Mouse (Mus musculus) hindbrain, postnatal 0 days (tissue): ENCODE data around the gene Cux2. TPM values are rescaled to one million over a fixed set of nuclear protein-coding genes. Genes with fewer than 3 reads are reported as not detected.

ENCODE experiments used
- ATAC-seq: fragments of 200-750 bp; cut with Nextera tagmentation; 2 replicates; pipeline ENCODE4 v1.8.0; 2017; ENCODE audit warnings: mild to moderate bottlenecking, moderate TSS enrichment, moderate library complexity
- DNase-seq: peaks from one replicate; pipeline ENCODE4 v3.0.0-alpha.2; 2015; ENCODE audit warnings: low spot score
- H3K27ac ChIP-seq: fragments of 300-500 bp; sonication (generic); 2 replicates; pipeline ENCODE4 v1.5.1; 2014; ENCODE audit warnings: mild to moderate bottlenecking
- H3K27me3 ChIP-seq: fragments of 300-500 bp; sonication (generic); 2 replicates; pipeline ENCODE4 v1.6.1; 2014; ENCODE audit warnings: low read length, mixed read lengths; ENCODE audit not compliant: insufficient read depth
- H3K36me3 ChIP-seq: fragments of 300-500 bp; sonication (generic); 2 replicates; pipeline ENCODE4 v1.6.1; 2014; ENCODE audit warnings: low read length, mixed read lengths; ENCODE audit not compliant: insufficient read depth
- H3K4me1 ChIP-seq: fragments of 300-500 bp; sonication (generic); 2 replicates; pipeline ENCODE4 v1.6.1; 2014; ENCODE audit warnings: antibody characterized with exemption, low read length, mixed read lengths; ENCODE audit not compliant: insufficient read depth
- H3K4me2 ChIP-seq: fragments of 300-500 bp; sonication (generic); 2 replicates; pipeline ENCODE4 v1.6.1; 2014; ENCODE audit warnings: low read depth, mild to moderate bottlenecking, low read length, moderate library complexity, mixed read lengths
- H3K4me3 ChIP-seq: fragments of 300-500 bp; sonication (generic); 2 replicates; pipeline ENCODE4 v1.5.1; 2014; ENCODE audit warnings: low read length
- H3K9ac ChIP-seq: fragments of 300-500 bp; sonication (generic); replicated peaks from 2 replicates; pipeline ENCODE4 v1.6.1; 2014; ENCODE audit warnings: mild to moderate bottlenecking, low read length, moderate library complexity, mixed read lengths
- H3K9me3 ChIP-seq: fragments of 300-500 bp; sonication (generic); 2 replicates; pipeline ENCODE4 v1.6.1; 2016; ENCODE audit warnings: low read length, mixed read lengths
- CTCF ChIP-seq: IDR thresholded peaks from 2 replicates; pipeline ENCODE4 v1.5.1; 2016; ENCODE audit warnings: antibody characterized with exemption, control low read depth, low read depth
- WGBS: fragments of 180-500 bp; shearing (Covaris S2); extraction: QIAGEN DNeasy Blood & Tissue Kit; methylation state at CpG from one replicate; pipeline ENCODE4 v1.1.7; 2014; 5-methylcytosine and 5-hydroxymethylcytosine counted together
- polyA plus RNA-seq: library from polyadenylated mRNA; unstranded; fragments of >200 nt; fragmentation: Nextera tagmentation; extraction: Ambion mirVana; gene quantifications from 2 replicates; pipeline ENCODE4 v1.2.1, GENCODE M21; 2015
- total RNA-seq: library from RNA; depleted of rRNA; stranded (reverse); fragments of >200 nt; gene quantifications from 2 replicates; pipeline ENCODE4 v1.2.3, GENCODE M21; 2014

The Cux2 gene
- total and polyA plus RNA-seq, 2 experiments from 2014 or later: 15.2 to 35.4 TPM

DNA sequence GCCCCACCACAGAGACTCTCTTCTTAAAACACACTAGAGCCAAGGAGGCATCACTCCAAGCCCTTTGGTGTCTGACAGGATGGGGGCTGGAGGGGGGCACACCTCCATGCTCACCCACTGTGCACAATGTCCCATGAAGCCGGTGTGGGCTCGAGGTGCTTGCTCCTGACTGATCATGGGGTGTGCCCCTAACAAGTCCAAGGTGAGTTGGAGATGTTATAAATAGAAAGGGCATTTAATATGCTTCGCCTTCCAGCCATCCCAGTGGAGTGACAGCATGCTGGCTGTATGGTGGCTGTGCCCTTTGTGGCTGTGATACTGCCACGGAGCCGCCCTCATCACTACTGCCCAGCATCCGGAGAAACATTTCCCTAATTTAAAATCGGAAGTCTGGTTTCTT is 87.5 kb downstream of the Cux2 start:
- no peak overlapping the region for H3K4me2 ChIP-seq
- ATAC-seq: no peak
- H3K9ac ChIP-seq: no peak overlapping the region
- H3K4me1 ChIP-seq: peaks cover 7% of the 10 kb centered on the region
- WGBS: 79% methylated on average over 7 of the region's 7 CpGs
- H3K36me3 ChIP-seq: no peaks in the 10 kb centered on the region
- no peak for DNase-seq
- no peaks in the 10 kb centered on the region for H3K9me3 ChIP-seq
- no peaks in the 10 kb centered on the region for H3K27me3 ChIP-seq
- TF ChIP-seq CTCF: no peak
- no peak overlapping the region for H3K27ac ChIP-seq
- H3K4me3 ChIP-seq: no peak overlapping the region

- H3K27ac ChIP-seq: no peak overlapping the region
- H3K27me3 ChIP-seq: no peaks in the 10 kb centered on the region
- DNase-seq (no peak), ATAC-seq (peak; percentile 11; the same call in 1 of the 2 replicates)
- 65% methylated on average over 8 of the region's 8 CpGs for WGBS
- H3K36me3 ChIP-seq: no peaks in the 10 kb centered on the region
- H3K4me2 ChIP-seq: no peak overlapping the region
- no peak for TF ChIP-seq CTCF
- H3K4me1 ChIP-seq: no peaks in the 10 kb centered on the region; the same call in 1 of the 2 replicates
- no peak overlapping the region for H3K9ac ChIP-seq
- H3K4me3 ChIP-seq: no peak overlapping the region
- no peaks in the 10 kb centered on the region for H3K9me3 ChIP-seq
Measured at GRCm38 (mm10) chr5:121961256-121961655, 88.6 kb downstream of the Cux2 start.

GRCm38 (mm10) chr5:121959688-121960087 is 90.2 kb downstream of the Cux2 start:
- Histone ChIP-seq H3K9ac (no peak overlapping the region), H3K9me3 (no peaks in the 10 kb centered on the region)
- 26% methylated on average over 10 of the region's 10 CpGs for WGBS

DNA sequence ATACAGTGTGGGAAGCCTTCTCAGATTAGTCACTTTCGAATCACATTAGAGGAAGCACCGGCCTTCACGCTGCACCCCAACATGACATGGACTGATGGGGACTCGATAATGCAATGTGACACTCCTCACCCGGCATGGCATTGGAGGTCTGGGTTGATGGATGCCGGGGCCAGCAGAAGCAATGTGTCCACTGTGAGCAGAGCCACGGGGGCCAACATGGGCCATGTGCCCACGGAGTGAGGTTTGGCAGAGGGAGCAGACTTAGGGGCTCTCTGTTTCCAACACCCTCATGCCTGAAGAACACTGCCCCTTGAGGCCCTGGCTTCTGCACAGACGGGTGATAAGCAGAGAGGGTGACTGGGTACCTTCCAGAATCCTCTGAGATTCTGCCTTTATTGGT is 91.4 kb downstream of the Cux2 start:
- H3K9me3 ChIP-seq: no peaks in the 10 kb centered on the region
- no peaks in the 10 kb centered on the region; the same call in 1 of the 2 replicates for H3K4me1 ChIP-seq
- WGBS: 51% methylated on average over 9 of the region's 9 CpGs
- H3K36me3 ChIP-seq: no peaks in the 10 kb centered on the region
- ATAC-seq (no peak), DNase-seq (no peak)
- TF ChIP-seq CTCF: 0 out of 2 replicates have a peak, but pooled peaks have one; percentile 3
- H3K4me3 ChIP-seq: no peak overlapping the region
- H3K27ac ChIP-seq: no peak overlapping the region
- H3K4me2 ChIP-seq: no peak overlapping the region
- H3K9ac ChIP-seq: no peak overlapping the region
- H3K27me3 ChIP-seq: no peaks in the 10 kb centered on the region

More at GRCm38 (mm10) chr5:121959688-121960087, 90.2 kb downstream of the Cux2 start:
- H3K4me3 ChIP-seq: no peak overlapping the region
- DNase-seq (peak; percentile 74), ATAC-seq (no peak)
- H3K36me3 ChIP-seq: no peaks in the 10 kb centered on the region
- no peaks in the 10 kb centered on the region for H3K27me3 ChIP-seq
- H3K4me2 ChIP-seq: no peak overlapping the region
- no peak overlapping the region for H3K27ac ChIP-seq
- no peaks in the 10 kb centered on the region; the same call in 1 of the 2 replicates for H3K4me1 ChIP-seq
- TF ChIP-seq CTCF: no peak

DNA sequence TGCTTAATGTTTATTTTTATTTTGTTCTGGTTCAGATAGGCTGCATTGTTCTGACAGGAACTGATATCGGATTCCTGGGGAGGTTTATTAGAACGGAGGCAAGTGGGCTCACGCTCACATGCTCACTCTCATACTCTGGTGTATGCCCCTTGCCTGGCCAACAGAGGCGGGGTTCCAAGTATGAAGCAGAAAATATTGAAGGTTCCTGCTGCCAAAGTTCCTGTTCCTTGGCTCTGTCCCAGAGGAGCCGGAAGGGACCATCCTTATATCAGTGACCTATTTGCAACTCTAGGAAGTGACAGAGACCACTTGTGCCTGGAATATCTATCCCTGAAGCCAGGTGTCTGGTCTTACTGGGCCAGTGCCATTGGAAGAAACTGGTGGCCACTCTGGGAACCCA is 94.1 kb downstream of the Cux2 start:
- no peaks in the 10 kb centered on the region; the same call in 1 of the 2 replicates for H3K4me1 ChIP-seq
- ATAC-seq: no peak

DNA sequence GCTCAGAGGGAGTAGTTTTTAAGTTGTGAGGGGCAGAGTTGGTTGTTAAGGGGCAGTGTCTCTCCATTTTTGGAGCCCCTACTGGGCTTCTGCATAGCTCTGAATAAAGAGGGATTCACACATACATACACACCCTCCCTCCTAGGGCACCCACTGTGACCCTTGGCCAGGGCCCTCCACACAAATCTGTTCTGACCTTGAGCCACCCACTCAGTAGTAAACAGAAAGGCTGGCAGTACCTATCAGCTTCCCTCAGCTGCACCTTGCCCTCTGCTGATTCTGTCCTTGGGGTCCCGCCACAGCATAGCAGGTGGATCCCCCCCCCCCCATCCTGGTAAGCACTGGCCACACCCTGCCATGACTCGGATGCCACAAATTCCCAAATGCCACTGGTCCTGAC is 99.7 kb downstream of the Cux2 start:
- no peak overlapping the region for H3K27ac ChIP-seq
- WGBS: 72% methylated on average over 2 of the region's 2 CpGs
- H3K9me3 ChIP-seq: no peaks in the 10 kb centered on the region
- H3K9ac ChIP-seq: no peak overlapping the region
- DNase-seq: no peak
- H3K27me3 ChIP-seq: no peaks in the 10 kb centered on the region
- no peak overlapping the region for H3K4me2 ChIP-seq
- peaks cover 15% of the 10 kb centered on the region; the same call in 1 of the 2 replicates for H3K4me1 ChIP-seq
- TF ChIP-seq CTCF: no peak
- H3K4me3 ChIP-seq: no peak overlapping the region
- H3K36me3 ChIP-seq: no peaks in the 10 kb centered on the region
- no peak for ATAC-seq

More for the DNA sequence above, 94.1 kb downstream of the Cux2 start:
- TF ChIP-seq CTCF: no peak
- no peaks in the 10 kb centered on the region for H3K27me3 ChIP-seq
- no peak overlapping the region for H3K4me3 ChIP-seq
- H3K9ac ChIP-seq: no peak overlapping the region
- no peak overlapping the region for H3K4me2 ChIP-seq
- WGBS: 58% methylated on average over 5 of the region's 5 CpGs
- H3K27ac ChIP-seq: no peak overlapping the region
- H3K36me3 ChIP-seq: no peaks in the 10 kb centered on the region
- H3K9me3 ChIP-seq: no peaks in the 10 kb centered on the region
- DNase-seq: no peak

GRCm38 (mm10) chr5:121949050-121949443 is 100.9 kb downstream of the Cux2 start:
- Histone ChIP-seq H3K9me3 (no peaks in the 10 kb centered on the region), H3K36me3 (no peaks in the 10 kb centered on the region), H3K4me1 (peaks cover 15% of the 10 kb centered on the region; the same call in 1 of the 2 replicates), H3K4me3 (peak overlapping the region; percentile 32; the same call in 1 of the 2 replicates), H3K9ac (peak overlapping the region; percentile 51; the same call in 1 of the 2 replicates), H3K4me2 (peak overlapping the region; percentile 62), H3K27me3 (no peaks in the 10 kb centered on the region), H3K27ac (peak overlapping the region; percentile 77)
- WGBS: 9% methylated on average over 8 of the region's 8 CpGs
- DNase-seq (no peak), ATAC-seq (no peak)
- no peak for TF ChIP-seq CTCF
